Mouse (Mus musculus): ENCODE measurements around the gene Arhgef1. TPM values are rescaled to one million over a fixed set of nuclear protein-coding genes. Genes with fewer than 3 reads are reported as not detected.
"Not testable (repeated sequence)": the region's sequence is repeated elsewhere in the genome, so short reads cannot be mapped to it uniquely, and the experiment has no call there.

Arhgef1 gene
- polyA plus RNA-seq, 2 experiments: 109 to 256 TPM

DNA sequence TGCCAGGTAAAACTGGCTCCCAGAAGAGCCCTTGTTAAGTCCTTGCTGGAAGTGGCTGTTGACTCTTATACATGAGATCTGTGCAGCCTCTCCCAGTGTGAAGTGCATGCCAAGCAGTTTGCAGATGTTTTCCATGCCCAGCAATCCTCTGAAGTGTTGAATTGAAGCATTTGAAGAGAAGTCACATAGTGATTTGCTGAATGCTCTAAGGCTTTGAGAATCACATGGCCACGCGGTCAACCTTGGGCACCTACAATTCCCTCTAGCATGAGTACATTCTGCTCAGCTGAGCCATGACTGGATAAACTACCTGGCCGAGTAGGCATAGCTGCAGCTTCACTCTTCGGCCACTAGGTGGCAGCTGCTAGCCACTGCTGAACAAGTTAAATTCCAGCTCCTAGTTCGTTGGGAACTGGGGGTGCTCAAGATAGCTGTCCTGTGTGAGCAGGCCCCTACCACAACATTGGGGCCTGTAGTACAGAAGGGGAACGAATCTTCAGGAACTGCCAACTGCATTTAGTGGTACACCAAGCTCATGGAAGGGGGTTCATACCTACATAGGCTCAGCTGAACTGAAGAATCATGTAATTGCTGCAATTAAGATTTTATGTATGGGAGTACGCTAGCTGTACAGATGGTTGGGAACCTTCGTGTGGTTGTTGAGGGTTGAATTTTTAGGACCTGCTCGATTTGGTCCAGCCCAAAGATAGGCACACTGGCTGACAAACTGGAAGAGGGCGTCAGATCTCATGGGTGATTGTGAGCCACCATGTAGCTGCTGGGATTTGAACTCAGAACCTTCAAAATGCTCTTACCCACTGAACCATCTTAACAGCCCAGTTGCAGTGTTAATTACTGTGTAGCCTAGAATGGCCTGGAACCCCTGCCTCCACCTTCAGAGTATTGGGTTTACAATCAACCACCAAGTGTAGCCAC is 12.2 kb upstream of the Arhgef1 start:
- Histone ChIP-seq H3K27ac (replicated peaks; ENCODE audit: low read depth, low read length) (no peak overlapping the region), H3K36me3 (ENCODE audit: control insufficient read depth, insufficient read depth, low read length) (peaks cover 57% of the 10 kb centered on the region), H3K4me3 (replicated peaks; ENCODE audit: low read length) (no peak overlapping the region), H3K9ac (ENCODE audit: low read depth, low read length, severe bottlenecking) (0 out of 2 replicates have a peak overlapping the region, but pooled peaks have one; percentile 7), H3K4me1 (ENCODE audit: control insufficient read depth, insufficient read depth, low read length) (peaks cover 14% of the 10 kb centered on the region), H3K9me3 (ENCODE audit: control insufficient read depth, low read length) (no peaks in the 10 kb centered on the region), H3K27me3 (ENCODE audit: control insufficient read depth, insufficient read depth, low read length) (no peaks in the 10 kb centered on the region), H3K4me2 (replicated peaks; ENCODE audit: low read depth, low read length, severe bottlenecking) (no peak overlapping the region)
- WGBS: 30% methylated on average over 10 of the region's 10 CpGs
- peak; percentile 58 for ATAC-seq (ENCODE audit: low FRiP score, low read depth)
- DNase-seq (ENCODE audit: low spot score): peak; percentile 87
- no peak for TF ChIP-seq POLR2A (IDR thresholded peaks at IDR 0.05; ENCODE audit: borderline replicate concordance, extremely low read depth, insufficient read depth, insufficient read length)

DNA sequence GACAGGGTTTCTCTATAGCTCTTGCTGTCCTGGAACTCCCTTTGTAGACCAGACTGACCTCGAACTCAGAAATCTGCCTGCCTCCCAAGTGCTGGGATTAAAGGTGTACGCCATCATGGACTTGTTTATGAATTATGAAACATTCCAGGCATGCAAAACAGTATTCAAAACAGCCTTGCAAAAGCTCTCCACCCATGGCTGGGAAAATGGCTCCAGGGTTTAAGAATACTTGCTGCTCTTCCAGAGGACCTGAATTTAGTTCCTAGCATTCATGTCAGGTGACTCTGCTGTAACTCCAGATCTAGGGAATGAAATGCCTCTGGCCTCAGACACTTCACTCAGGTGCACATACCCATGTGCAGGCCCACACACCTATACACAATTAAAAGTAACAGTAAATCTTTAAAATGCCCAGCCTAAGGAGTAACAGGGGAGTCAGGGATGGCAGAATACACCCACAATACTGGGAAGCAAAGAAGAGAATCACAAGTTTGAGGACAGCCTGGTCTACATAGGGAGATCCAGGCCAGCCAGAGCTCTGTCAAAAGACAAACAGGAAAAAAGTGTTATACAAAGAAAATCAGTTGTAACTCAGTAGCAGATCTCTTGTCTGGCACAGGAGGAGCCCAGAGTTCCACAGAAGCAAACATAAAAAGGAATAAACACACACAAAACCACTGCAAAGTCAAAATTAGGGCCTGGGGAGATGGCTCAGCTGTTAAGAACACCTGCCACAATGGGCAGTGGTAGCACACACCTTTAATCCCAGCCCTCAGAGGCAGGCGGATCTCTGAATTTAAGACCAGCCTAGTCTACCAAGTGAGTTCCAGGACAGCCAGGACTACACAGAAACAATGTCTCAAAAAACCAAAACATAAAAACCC is 11.2 kb upstream of the Arhgef1 start:
- Histone ChIP-seq H3K9ac (ENCODE audit: low read depth, low read length, severe bottlenecking) (0 out of 2 replicates have a peak overlapping the region, but pooled peaks have one; percentile 7), H3K4me3 (replicated peaks; ENCODE audit: low read length) (no peak overlapping the region), H3K4me2 (replicated peaks; ENCODE audit: low read depth, low read length, severe bottlenecking) (no peak overlapping the region), H3K9me3 (ENCODE audit: control insufficient read depth, low read length) (no peaks in the 10 kb centered on the region), H3K36me3 (ENCODE audit: control insufficient read depth, insufficient read depth, low read length) (peaks cover 48% of the 10 kb centered on the region), H3K27me3 (ENCODE audit: control insufficient read depth, insufficient read depth, low read length) (no peaks in the 10 kb centered on the region), H3K4me1 (ENCODE audit: control insufficient read depth, insufficient read depth, low read length) (peaks cover 5% of the 10 kb centered on the region), H3K27ac (replicated peaks; ENCODE audit: low read depth, low read length) (no peak overlapping the region)
- 63% methylated on average over 3 of the region's 3 CpGs for WGBS
- no peak for DNase-seq (ENCODE audit: low spot score)
- ATAC-seq (ENCODE audit: low FRiP score, low read depth): no peak
- no peak for TF ChIP-seq POLR2A (IDR thresholded peaks at IDR 0.05; ENCODE audit: borderline replicate concordance, extremely low read depth, insufficient read depth, insufficient read length)

DNA sequence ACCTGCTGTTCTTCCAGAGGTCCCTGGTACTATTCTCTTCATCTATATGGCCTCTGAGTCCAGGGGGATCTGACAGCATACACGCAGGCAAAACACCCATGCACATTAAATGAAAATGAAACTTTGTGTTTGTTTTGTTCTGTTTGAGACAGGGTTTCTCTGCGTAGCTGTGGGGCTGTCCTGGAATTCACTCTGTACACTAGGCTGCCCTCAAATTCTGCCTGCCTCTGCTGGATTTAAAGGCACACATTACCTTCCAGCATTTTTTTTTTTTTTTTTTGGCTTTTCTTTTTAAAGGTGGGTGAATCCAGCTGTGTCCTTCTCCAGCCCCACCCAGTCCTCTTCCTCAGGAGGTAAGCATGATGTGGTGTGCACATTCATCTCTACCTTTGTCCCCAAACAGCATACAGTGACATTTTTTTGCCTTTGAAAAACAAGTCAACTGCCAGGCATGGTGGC is 10.6 kb upstream of the Arhgef1 start:
- no peak overlapping the region for H3K4me3 ChIP-seq (replicated peaks; ENCODE audit: low read length)
- H3K4me2 ChIP-seq (replicated peaks; ENCODE audit: low read depth, low read length, severe bottlenecking): no peak overlapping the region
- TF ChIP-seq POLR2A (IDR thresholded peaks at IDR 0.05; ENCODE audit: borderline replicate concordance, extremely low read depth, insufficient read depth, insufficient read length): no peak
- no peaks in the 10 kb centered on the region for H3K4me1 ChIP-seq (ENCODE audit: control insufficient read depth, insufficient read depth, low read length)
- no peaks in the 10 kb centered on the region for H3K27me3 ChIP-seq (ENCODE audit: control insufficient read depth, insufficient read depth, low read length)
- H3K36me3 ChIP-seq (ENCODE audit: control insufficient read depth, insufficient read depth, low read length): peaks cover 41% of the 10 kb centered on the region
- DNase-seq (ENCODE audit: low spot score) (no peak), ATAC-seq (ENCODE audit: low FRiP score, low read depth) (no peak)
- no peaks in the 10 kb centered on the region for H3K9me3 ChIP-seq (ENCODE audit: control insufficient read depth, low read length)
- H3K27ac ChIP-seq (replicated peaks; ENCODE audit: low read depth, low read length): no peak overlapping the region
- WGBS: 63% methylated on average over 2 of the region's 2 CpGs
- H3K9ac ChIP-seq (ENCODE audit: low read depth, low read length, severe bottlenecking): no peak overlapping the region

DNA sequence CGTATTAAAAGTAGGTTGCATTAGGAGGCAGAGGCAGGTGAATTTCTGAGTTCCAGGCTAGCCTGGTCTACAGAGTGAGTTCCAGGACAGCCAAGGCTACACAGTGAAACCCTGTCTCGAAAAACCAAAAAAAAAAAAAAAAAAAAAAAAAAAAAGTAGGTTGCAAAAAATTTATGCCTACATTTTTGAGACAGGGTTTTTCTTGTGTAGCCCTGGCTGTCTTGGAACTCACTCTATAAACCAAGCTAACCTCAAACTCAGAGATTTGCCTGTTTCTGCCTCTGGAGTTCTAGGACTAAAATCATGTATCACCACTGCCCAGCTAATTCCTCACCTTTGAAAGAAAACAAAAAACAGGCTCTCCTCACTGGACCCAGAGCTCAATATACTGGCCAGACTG is 7.0 kb upstream of the Arhgef1 start:
- not testable (repeated sequence) for H3K9me3 ChIP-seq (ENCODE audit: control insufficient read depth, low read length); ATAC-seq (ENCODE audit: low FRiP score, low read depth); H3K9ac ChIP-seq (ENCODE audit: low read depth, low read length, severe bottlenecking); H3K4me3 ChIP-seq (replicated peaks; ENCODE audit: low read length); DNase-seq (ENCODE audit: low spot score); H3K36me3 ChIP-seq (ENCODE audit: control insufficient read depth, insufficient read depth, low read length); H3K4me1 ChIP-seq (ENCODE audit: control insufficient read depth, insufficient read depth, low read length); H3K4me2 ChIP-seq (replicated peaks; ENCODE audit: low read depth, low read length, severe bottlenecking); H3K27ac ChIP-seq (replicated peaks; ENCODE audit: low read depth, low read length); H3K27me3 ChIP-seq (ENCODE audit: control insufficient read depth, insufficient read depth, low read length)
- WGBS: 93% methylated on average over 2 of the region's 2 CpGs

DNA sequence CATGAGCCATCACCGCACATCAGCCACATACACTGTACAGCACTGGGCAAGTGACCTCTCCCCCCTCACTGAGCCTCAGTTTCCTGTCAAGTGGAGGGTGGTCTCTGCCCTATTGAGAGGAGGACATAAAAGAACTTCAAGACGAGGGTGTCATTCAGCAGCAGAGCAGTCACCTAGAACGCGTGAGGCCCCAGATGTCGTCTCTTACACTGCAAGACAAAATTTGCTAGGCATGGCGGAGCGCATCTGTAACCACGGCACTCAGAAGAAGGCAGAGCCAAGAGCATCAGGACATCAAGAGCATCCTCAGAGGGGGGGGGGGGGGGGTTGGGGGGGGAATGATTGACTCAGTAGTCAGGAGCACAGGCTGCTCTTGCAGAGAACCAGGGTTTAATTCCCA is 6.4 kb upstream of the Arhgef1 start:
- TF ChIP-seq POLR2A (IDR thresholded peaks at IDR 0.05; ENCODE audit: borderline replicate concordance, extremely low read depth, insufficient read depth, insufficient read length): no peak
- WGBS: 84% methylated on average over 8 of the region's 8 CpGs
- DNase-seq (ENCODE audit: low spot score) (no peak), ATAC-seq (ENCODE audit: low FRiP score, low read depth) (no peak)
- no peak overlapping the region for H3K9ac ChIP-seq (ENCODE audit: low read depth, low read length, severe bottlenecking)
- H3K4me1 ChIP-seq (ENCODE audit: control insufficient read depth, insufficient read depth, low read length): no peaks in the 10 kb centered on the region
- H3K27ac ChIP-seq (replicated peaks; ENCODE audit: low read depth, low read length): no peak overlapping the region
- no peak overlapping the region for H3K4me3 ChIP-seq (replicated peaks; ENCODE audit: low read length)
- no peaks in the 10 kb centered on the region for H3K27me3 ChIP-seq (ENCODE audit: control insufficient read depth, insufficient read depth, low read length)
- no peaks in the 10 kb centered on the region for H3K9me3 ChIP-seq (ENCODE audit: control insufficient read depth, low read length)
- H3K4me2 ChIP-seq (replicated peaks; ENCODE audit: low read depth, low read length, severe bottlenecking): no peak overlapping the region
- peaks cover 1% of the 10 kb centered on the region; the same call in 1 of the 2 replicates for H3K36me3 ChIP-seq (ENCODE audit: control insufficient read depth, insufficient read depth, low read length)
